Mouse (Mus musculus) megakaryocyte, embryonic 14.5 days (primary cell): ENCODE results near the gene Ppp4r3a.

ENCODE experiments used
- FLI1 ChIP-seq: IDR thresholded peaks from 2 replicates; pipeline ENCODE4 v1.6.1; 2012; ENCODE audit warnings: low read length, inconsistent platforms, mixed read lengths
- GATA1 ChIP-seq: IDR thresholded peaks from 3 replicates; pipeline ENCODE4 v1.6.1; 2012; ENCODE audit warnings: mixed read lengths, low read length, inconsistent platforms, borderline replicate concordance

GRCm38 (mm10) chr12:101123013-101123412 lies 39.5 kb upstream of the Ppp4r3a start:
- TF ChIP-seq GATA1 = no peak
- no peak for TF ChIP-seq FLI1
